8 mouse cellular contexts compared by ENCODE assay signal in genomic region chr3:108652866-108653642, GRCm38 (mm10). TPM values are rescaled to one million over a fixed set of nuclear protein-coding genes. Genes with fewer than 3 reads are reported as not detected.
A peak's percentile ranks its signal among the peaks of the same experiment; 100 is the strongest.
DNase-seq lines count a peak whose midpoint lies in the region; ATAC-seq and TF ChIP-seq lines count a peak whose summit lies in the region.

No protein-coding gene starts in this region.

- H3K27me3 ChIP-seq in embryonic facial prominence, embryonic 11.5 days (ENCODE audit: control insufficient read depth, insufficient read depth, low read length) = no peaks in the 10 kb centered on the region
- no peaks in the 10 kb centered on the region for H3K27me3 ChIP-seq in kidney, postnatal 0 days (ENCODE audit: insufficient read depth, low read length)

- peak; percentile 9; the same call in 1 of the 2 replicates for TF ChIP-seq CTCF in gastrocnemius, adult 2 months (IDR thresholded peaks at IDR 0.05)
- TF ChIP-seq CTCF in kidney, postnatal 0 days (IDR thresholded peaks at IDR 0.05; ENCODE audit: low read depth) = peak; percentile 59; the same call in 1 of the 2 replicates

- intact Hi-C loops in gastrocnemius, adult 2 months (cut with DNase I) = loop anchor here (5.0 kb wide), 1 partner anchor 91 kb away; the partner anchor contains the start of gene Tmem167b
- intact Hi-C loops in gastrocnemius, postnatal 14 days (cut with DNase I; ENCODE audit: low total_unique reads) = no loop called here
- intact Hi-C loops in left cerebral cortex, postnatal 36 days (cut with DNase I) = no loop called here

- no peaks in the 10 kb centered on the region for H3K36me3 ChIP-seq in embryonic facial prominence, embryonic 11.5 days (replicated peaks; ENCODE audit: control insufficient read depth, insufficient read depth, low read depth, low read length)
- no peaks in the 10 kb centered on the region for H3K36me3 ChIP-seq in kidney, postnatal 0 days (ENCODE audit: insufficient read depth, low read length)

- no peak for DNase-seq in gastrocnemius, adult 2 months
- no peak for DNase-seq in gastrocnemius, postnatal 14 days
- DNase-seq in B cell, adult 2 months = peak; percentile 14 to 15
- peak; percentile 23 for DNase-seq in embryonic facial prominence, embryonic 11.5 days (ENCODE audit: low spot score)
- DNase-seq in kidney, postnatal 0 days (ENCODE audit: low spot score) = peak; percentile 36
- DNase-seq in naive thymus-derived CD4-positive, alpha-beta T cell, adult 2 months (ENCODE audit: low read depth) = peak; percentile 65
- no peak for DNase-seq in cerebellum, postnatal 14 days
- DNase-seq in left cerebral cortex, postnatal 36 days (ENCODE audit: low spot score in 2 of 2) = no peak

- 0 out of 2 replicates have a peak, but pooled peaks cover 3% of the 10 kb centered on the region for H3K4me1 ChIP-seq in embryonic facial prominence, embryonic 11.5 days (ENCODE audit: control insufficient read depth, insufficient read depth, low read length)
- H3K4me1 ChIP-seq in kidney, postnatal 0 days (replicated peaks; ENCODE audit: insufficient read depth, low read length) = peaks cover 8% of the 10 kb centered on the region

- H3K9ac ChIP-seq in embryonic facial prominence, embryonic 11.5 days (replicated peaks; ENCODE audit: low read length) = no peak overlapping the region
- no peak overlapping the region for H3K9ac ChIP-seq in kidney, postnatal 0 days (ENCODE audit: low read depth, low read length)

- H3K27ac ChIP-seq in gastrocnemius, adult 2 months = peak overlapping the region; percentile 99
- H3K27ac ChIP-seq in embryonic facial prominence, embryonic 11.5 days (replicated peaks; ENCODE audit: low read depth, low read length) = no peak overlapping the region
- no peak overlapping the region for H3K27ac ChIP-seq in kidney, postnatal 0 days

- H3K4me2 ChIP-seq in embryonic facial prominence, embryonic 11.5 days (ENCODE audit: low read depth, low read length) = no peak overlapping the region; the same call in 1 of the 2 replicates
- H3K4me2 ChIP-seq in kidney, postnatal 0 days (ENCODE audit: low read length) = peak overlapping the region; percentile 64

- WGBS in embryonic facial prominence, embryonic 11.5 days = 27% methylated on average over 9 of the region's 9 CpGs
- WGBS in kidney, postnatal 0 days = 18% methylated on average over 9 of the region's 9 CpGs

- no peak for ATAC-seq in embryonic facial prominence, embryonic 11.5 days (replicated peaks; ENCODE audit: insufficient number of reproducible peaks, low FRiP score, low TSS enrichment, low read depth)
- no peak for ATAC-seq in kidney, postnatal 0 days (replicated peaks; ENCODE audit: low FRiP score, low read depth)

- no peaks in the 10 kb centered on the region for H3K9me3 ChIP-seq in embryonic facial prominence, embryonic 11.5 days (replicated peaks; ENCODE audit: control insufficient read depth, low read length)
- H3K9me3 ChIP-seq in kidney, postnatal 0 days (replicated peaks; ENCODE audit: low read length) = no peaks in the 10 kb centered on the region

- peak overlapping the region; percentile 94 for H3K4me3 ChIP-seq in gastrocnemius, adult 2 months
- no peak overlapping the region for H3K4me3 ChIP-seq in embryonic facial prominence, embryonic 11.5 days (ENCODE audit: low read depth, low read length)
- peak overlapping the region; percentile 70 for H3K4me3 ChIP-seq in kidney, postnatal 0 days (replicated peaks; ENCODE audit: low read depth, low read length)

RNA-seq across cellular contexts. Expression of gene Clcc1, which starts 0.7 kb away (rescaled TPM):
- 10 to 100 TPM; 34.6 to 37.2 TPM for total RNA-seq in gastrocnemius, adult 2 months (2021)
- 10 to 100 TPM; 30.6 to 32.1 TPM for total RNA-seq in gastrocnemius, postnatal 14 days (2021)
- polyA plus RNA-seq in embryonic facial prominence, embryonic 11.5 days (2014; fragmentation: Nextera tagmentation; extraction: Ambion mirVana) = 73.2 and 79.8 TPM in 2 replicates
- polyA plus RNA-seq in kidney, postnatal 0 days (2015; fragmentation: Nextera tagmentation; extraction: Ambion mirVana) = 64.8 and 65.8 TPM in 2 replicates
- 10 to 100 TPM; 29.9 to 33.1 TPM for total RNA-seq in left cerebral cortex, postnatal 36 days (2021)

Comparison
In these comparisons a context has a peak if more than half of its experiments do, and no peak if none do; other contexts are left out.
1. DNase-seq: peak in B cell, adult 2 months (2 of 2), embryonic facial prominence, embryonic 11.5 days (single experiment), kidney, postnatal 0 days (single experiment) and naive thymus-derived CD4-positive, alpha-beta T cell, adult 2 months (single experiment); none in gastrocnemius, adult 2 months (single experiment), gastrocnemius, postnatal 14 days (single experiment), cerebellum, postnatal 14 days (0 of 2) and left cerebral cortex, postnatal 36 days (0 of 2).